Mouse (Mus musculus) neural tube, embryonic 15.5 days (tissue): Measurements from ENCODE around the gene Tagln3. TPM values are rescaled to one million over a fixed set of nuclear protein-coding genes. Genes with fewer than 3 reads are reported as not detected.

Experiments used
- ATAC-seq: fragments of 200-750 bp; cut with Nextera tagmentation; 2 replicates; pipeline ENCODE4 v1.8.0; 2017; ENCODE audit warnings: mild to moderate bottlenecking, moderate TSS enrichment, moderate library complexity; ENCODE audit not compliant: low FRiP score
- H3K27ac ChIP-seq: fragments of 300-500 bp; sonication (generic); replicated peaks from 2 replicates; pipeline ENCODE4 v1.5.1; 2015; ENCODE audit warnings: mild to moderate bottlenecking, inconsistent platforms
- H3K27me3 ChIP-seq: fragments of 300-500 bp; sonication (generic); replicated peaks from 2 replicates; pipeline ENCODE4 v1.6.1; 2015; ENCODE audit warnings: inconsistent platforms
- H3K36me3 ChIP-seq: fragments of 300-500 bp; sonication (generic); 2 replicates; pipeline ENCODE4 v1.6.1; 2015; ENCODE audit warnings: inconsistent platforms
- H3K4me1 ChIP-seq: fragments of 300-500 bp; sonication (generic); 2 replicates; pipeline ENCODE4 v1.6.1; 2015; ENCODE audit warnings: inconsistent platforms
- H3K4me2 ChIP-seq: fragments of 300-500 bp; sonication (generic); 2 replicates; pipeline ENCODE4 v1.6.1; 2015; ENCODE audit warnings: inconsistent platforms, mild to moderate bottlenecking, moderate library complexity
- H3K4me3 ChIP-seq: fragments of 300-500 bp; sonication (generic); replicated peaks from 2 replicates; pipeline ENCODE4 v1.5.1; 2015; ENCODE audit warnings: mild to moderate bottlenecking, inconsistent platforms
- H3K9ac ChIP-seq: fragments of 300-500 bp; sonication (generic); replicated peaks from 2 replicates; pipeline ENCODE4 v1.6.1; 2015; ENCODE audit warnings: mild to moderate bottlenecking, inconsistent platforms
- H3K9me3 ChIP-seq: fragments of 300-500 bp; sonication (generic); replicated peaks from 2 replicates; pipeline ENCODE4 v1.6.1; 2016; ENCODE audit warnings: inconsistent platforms
- WGBS: fragments of 180-500 bp; shearing (Covaris S2); methylation state at CpG from one replicate; pipeline ENCODE4 v1.1.7; 2015; ENCODE audit warnings: mixed read lengths; 5-methylcytosine and 5-hydroxymethylcytosine counted together
- polyA plus RNA-seq: library from polyadenylated mRNA; unstranded; fragments of >200 nt; fragmentation: Nextera tagmentation; extraction: Ambion mirVana; gene quantifications from 2 replicates; pipeline ENCODE4 v1.2.1, GENCODE M21; 2015

The Tagln3 gene
- polyA plus RNA-seq, 1 experiment from 2014 or later: 532 TPM

DNA sequence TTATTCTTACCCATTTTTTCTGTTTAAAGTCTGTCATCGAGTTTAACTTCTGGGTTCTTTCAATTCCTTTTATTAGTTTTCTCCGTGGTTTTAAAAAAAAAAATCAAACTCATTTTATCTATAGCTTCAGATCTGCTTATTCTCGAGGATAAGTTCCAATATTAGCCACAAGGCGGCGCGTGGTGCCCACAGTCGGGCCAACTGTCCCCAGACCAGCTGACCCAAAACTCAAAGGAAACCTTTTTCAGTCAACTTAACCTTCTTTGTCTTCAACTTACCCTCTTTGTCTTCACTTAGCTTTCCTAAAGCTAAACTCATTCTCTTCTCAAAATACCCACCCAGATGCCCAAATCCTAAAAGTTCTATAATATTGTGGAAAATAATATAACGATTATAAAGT, 39.6 kb downstream of the Tagln3 start:
- WGBS: 14% methylated on average over 8 of the region's 8 CpGs
- no peak for ATAC-seq
- H3K36me3 ChIP-seq: no peaks in the 10 kb centered on the region

GRCm38 (mm10) chr16:45676462-45676861, 47.9 kb downstream of the Tagln3 start:
- no peaks in the 10 kb centered on the region for H3K4me1 ChIP-seq
- no peaks in the 10 kb centered on the region for H3K27me3 ChIP-seq
- no peak overlapping the region for H3K27ac ChIP-seq
- H3K9me3 ChIP-seq: no peaks in the 10 kb centered on the region
- H3K4me3 ChIP-seq: no peak overlapping the region
- no peak overlapping the region for H3K9ac ChIP-seq
- 31% methylated on average over 1 of the region's 1 CpGs for WGBS
- H3K4me2 ChIP-seq: no peak overlapping the region
- no peaks in the 10 kb centered on the region for H3K36me3 ChIP-seq
- ATAC-seq: no peak

More for the DNA sequence above, 39.6 kb downstream of the Tagln3 start:
- H3K4me3 ChIP-seq: no peak overlapping the region
- no peaks in the 10 kb centered on the region for H3K4me1 ChIP-seq
- no peak overlapping the region for H3K27ac ChIP-seq
- no peak overlapping the region for H3K4me2 ChIP-seq
- H3K9ac ChIP-seq: no peak overlapping the region
- H3K9me3 ChIP-seq: no peaks in the 10 kb centered on the region
- no peaks in the 10 kb centered on the region for H3K27me3 ChIP-seq

- Histone ChIP-seq H3K27ac (no peak overlapping the region), H3K9me3 (no peaks in the 10 kb centered on the region), H3K36me3 (no peaks in the 10 kb centered on the region), H3K4me1 (no peaks in the 10 kb centered on the region), H3K9ac (no peak overlapping the region), H3K4me3 (no peak overlapping the region), H3K4me2 (no peak overlapping the region), H3K27me3 (no peaks in the 10 kb centered on the region)
- WGBS: 48% methylated on average over 4 of the region's 4 CpGs
- no peak for ATAC-seq
These were observed 54.4 kb downstream of the Tagln3 start for GRCm38 (mm10) chr16:45670005-45670404.

DNA sequence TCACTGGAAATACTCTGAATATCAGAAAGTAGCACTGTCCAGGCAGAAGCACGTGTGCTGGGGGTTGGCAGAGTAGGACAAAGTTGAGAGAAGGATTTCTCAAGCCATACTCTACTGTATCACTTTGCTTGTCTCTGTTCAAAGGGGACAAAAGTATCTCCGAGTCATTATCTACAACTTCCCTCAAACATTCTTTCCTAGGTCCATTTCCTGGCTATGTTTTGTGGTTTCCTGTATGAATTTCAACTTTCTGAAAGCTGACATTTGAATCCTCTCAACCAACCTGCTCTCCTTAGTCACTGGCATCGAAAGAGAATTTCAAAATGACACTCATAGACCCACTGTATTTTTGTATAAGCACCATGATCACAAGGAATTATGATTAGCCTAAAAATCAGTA, 56.2 kb downstream of the Tagln3 start:
- no peak overlapping the region for H3K4me3 ChIP-seq
- H3K27ac ChIP-seq: no peak overlapping the region
- no peaks in the 10 kb centered on the region for H3K9me3 ChIP-seq
- no peak overlapping the region for H3K9ac ChIP-seq
- H3K4me2 ChIP-seq: no peak overlapping the region
- H3K36me3 ChIP-seq: no peaks in the 10 kb centered on the region
- ATAC-seq: no peak
- H3K27me3 ChIP-seq: no peaks in the 10 kb centered on the region
- 73% methylated on average over 3 of the region's 3 CpGs for WGBS
- H3K4me1 ChIP-seq: no peaks in the 10 kb centered on the region

DNA sequence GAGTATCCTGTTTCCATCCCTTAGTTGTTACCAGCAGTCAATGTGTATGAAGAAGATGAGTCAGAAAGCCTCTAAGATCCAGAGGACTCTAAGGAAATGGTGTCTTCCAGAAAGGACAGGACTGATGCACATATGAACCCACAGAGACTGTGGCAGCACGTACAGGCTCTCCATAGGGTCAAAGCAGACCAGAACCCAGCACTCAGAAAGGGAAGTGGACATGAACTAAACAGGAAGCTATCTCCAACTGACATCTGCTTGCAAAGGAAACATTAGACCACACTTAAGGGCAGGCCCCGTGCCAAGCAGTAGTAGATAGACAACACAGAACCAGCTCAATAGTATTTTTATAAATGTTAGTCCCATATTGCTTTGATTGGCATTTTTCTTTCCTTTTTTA, 58.3 kb downstream of the Tagln3 start:
- Histone ChIP-seq H3K9me3 (no peaks in the 10 kb centered on the region), H3K4me2 (no peak overlapping the region), H3K27me3 (no peaks in the 10 kb centered on the region), H3K27ac (no peak overlapping the region), H3K9ac (no peak overlapping the region), H3K4me3 (no peak overlapping the region), H3K36me3 (no peaks in the 10 kb centered on the region), H3K4me1 (no peaks in the 10 kb centered on the region)
- no peak for ATAC-seq
- 86% methylated on average over 2 of the region's 2 CpGs for WGBS

DNA sequence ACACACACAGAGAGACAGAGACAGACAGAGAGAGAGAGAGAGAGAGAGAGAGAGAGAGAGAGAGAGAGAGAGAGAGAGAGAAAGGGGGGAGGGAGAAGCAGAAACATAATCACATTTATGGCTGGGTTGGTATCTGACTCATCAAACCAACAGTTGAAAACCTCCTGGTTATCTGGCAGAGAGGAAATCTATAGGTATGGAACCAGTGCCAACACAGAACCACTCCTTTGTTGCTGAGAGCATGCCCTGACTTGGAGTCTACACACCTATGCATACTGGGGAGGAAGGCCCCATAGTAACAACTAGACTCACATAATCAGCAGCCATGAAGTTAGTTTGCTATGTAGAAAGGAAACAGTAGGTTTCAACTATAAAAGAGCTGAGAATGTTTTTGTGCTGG, 62.0 kb downstream of the Tagln3 start:
- Histone ChIP-seq H3K9ac (no peak overlapping the region), H3K27ac (no peak overlapping the region), H3K27me3 (no peaks in the 10 kb centered on the region), H3K9me3 (no peaks in the 10 kb centered on the region), H3K4me3 (no peak overlapping the region), H3K4me1 (no peaks in the 10 kb centered on the region), H3K4me2 (no peak overlapping the region), H3K36me3 (no peaks in the 10 kb centered on the region)
- ATAC-seq: no peak

Other genes with a start within 250 kb of the Tagln3 start
- 0.08 TPM in 1 of 2 replicates, not detected in the other for gene Gm609, start 231.6 kb downstream of the Tagln3 start, polyA plus RNA-seq
- not detected in 2 replicates for gene Gm17783, start 192.6 kb downstream of the Tagln3 start, polyA plus RNA-seq
- not detected in 2 replicates for gene Slc9c1, start 189.3 kb downstream of the Tagln3 start, polyA plus RNA-seq
- 0.26 TPM in 1 of 2 replicates, not detected in the other for gene Gcsam, start 114.2 kb downstream of the Tagln3 start, polyA plus RNA-seq
- 0.29 TPM in 1 of 2 replicates, not detected in the other for gene BC016579, start 70.5 kb downstream of the Tagln3 start, polyA plus RNA-seq
- 0.46 and 0.49 TPM in 2 replicates for gene Tmprss7, start 30.9 kb downstream of the Tagln3 start, polyA plus RNA-seq
- gene Abhd10, start 18.3 kb upstream of the Tagln3 start, polyA plus RNA-seq: 38.7 and 41.1 TPM in 2 replicates
- gene Phldb2, start 229.0 kb upstream of the Tagln3 start, polyA plus RNA-seq: 7.2 and 11.2 TPM in 2 replicates